Mouse (Mus musculus): ENCODE measurements around the gene Rerg. TPM values are rescaled to one million over a fixed set of nuclear protein-coding genes. Genes with fewer than 3 reads are reported as not detected.

The Rerg gene
- polyA plus RNA-seq, 1 experiment, result not detected

- Histone ChIP-seq H3K27me3 (replicated peaks) (peaks cover 27% of the 10 kb centered on the region), H3K36me3 (replicated peaks; ENCODE audit: low read length) (no peaks in the 10 kb centered on the region), H3K9me3 (no peaks in the 10 kb centered on the region), H3K4me1 (peaks cover 8% of the 10 kb centered on the region), H3K4me3 (replicated peaks) (no peak overlapping the region)
- TF ChIP-seq GATA1 (IDR thresholded peaks at IDR 0.05; ENCODE audit: borderline replicate concordance, low read length), result no peak
- TF ChIP-seq FLI1 (IDR thresholded peaks at IDR 0.05; ENCODE audit: low read length), result no peak
Measured at GRCm38 (mm10) chr6:137166843-137167242, 3.5 kb downstream of the Rerg start.

GRCm38 (mm10) chr6:137163571-137163970 lies 6.7 kb downstream of the Rerg start:
- Histone ChIP-seq H3K4me1 (no peaks in the 10 kb centered on the region), H3K4me3 (replicated peaks) (no peak overlapping the region), H3K9me3 (no peaks in the 10 kb centered on the region), H3K36me3 (replicated peaks; ENCODE audit: low read length) (no peaks in the 10 kb centered on the region), H3K27me3 (replicated peaks) (peaks cover 12% of the 10 kb centered on the region)
- no peak for TF ChIP-seq GATA1 (IDR thresholded peaks at IDR 0.05; ENCODE audit: borderline replicate concordance, low read length)
- TF ChIP-seq FLI1 (IDR thresholded peaks at IDR 0.05; ENCODE audit: low read length), result no peak

- no peaks in the 10 kb centered on the region for H3K4me1 ChIP-seq
- TF ChIP-seq GATA1 (IDR thresholded peaks at IDR 0.05; ENCODE audit: borderline replicate concordance, low read length) (no peak), FLI1 (IDR thresholded peaks at IDR 0.05; ENCODE audit: low read length) (no peak)
- H3K36me3 ChIP-seq (replicated peaks; ENCODE audit: low read length), result no peaks in the 10 kb centered on the region
- no peaks in the 10 kb centered on the region for H3K9me3 ChIP-seq
- no peak overlapping the region for H3K4me3 ChIP-seq (replicated peaks)
- H3K27me3 ChIP-seq (replicated peaks), result peaks cover 7% of the 10 kb centered on the region
Measured at GRCm38 (mm10) chr6:137163061-137163460, 7.2 kb downstream of the Rerg start.

GRCm38 (mm10) chr6:137162481-137162880 lies 7.8 kb downstream of the Rerg start:
- no peaks in the 10 kb centered on the region for H3K36me3 ChIP-seq (replicated peaks; ENCODE audit: low read length)
- no peak for TF ChIP-seq FLI1 (IDR thresholded peaks at IDR 0.05; ENCODE audit: low read length)
- TF ChIP-seq GATA1 (IDR thresholded peaks at IDR 0.05; ENCODE audit: borderline replicate concordance, low read length), result no peak
- no peaks in the 10 kb centered on the region for H3K4me1 ChIP-seq
- H3K4me3 ChIP-seq (replicated peaks), result no peak overlapping the region
- H3K9me3 ChIP-seq, result no peaks in the 10 kb centered on the region
- H3K27me3 ChIP-seq (replicated peaks), result peaks cover 5% of the 10 kb centered on the region

- no peak overlapping the region for H3K4me3 ChIP-seq (replicated peaks)
- H3K27me3 ChIP-seq (replicated peaks), result no peaks in the 10 kb centered on the region
- TF ChIP-seq FLI1 (IDR thresholded peaks at IDR 0.05; ENCODE audit: low read length), result no peak
- TF ChIP-seq GATA1 (IDR thresholded peaks at IDR 0.05; ENCODE audit: borderline replicate concordance, low read length), result no peak
- no peaks in the 10 kb centered on the region for H3K36me3 ChIP-seq (replicated peaks; ENCODE audit: low read length)
- H3K9me3 ChIP-seq, result no peaks in the 10 kb centered on the region
- H3K4me1 ChIP-seq, result no peaks in the 10 kb centered on the region
Measured at GRCm38 (mm10) chr6:137161491-137162088, 8.7 kb downstream of the Rerg start.

GRCm38 (mm10) chr6:137159372-137159926 lies 10.8 kb downstream of the Rerg start:
- Histone ChIP-seq H3K4me3 (replicated peaks) (no peak overlapping the region), H3K9me3 (peaks cover 6% of the 10 kb centered on the region; the same call in 1 of the 2 replicates), H3K4me1 (no peaks in the 10 kb centered on the region), H3K27me3 (replicated peaks) (no peaks in the 10 kb centered on the region), H3K36me3 (replicated peaks; ENCODE audit: low read length) (no peaks in the 10 kb centered on the region)
- TF ChIP-seq FLI1 (IDR thresholded peaks at IDR 0.05; ENCODE audit: low read length), result no peak
- TF ChIP-seq GATA1 (IDR thresholded peaks at IDR 0.05; ENCODE audit: borderline replicate concordance, low read length), result no peak

GRCm38 (mm10) chr6:137156437-137157219 lies 13.7 kb downstream of the Rerg start:
- Histone ChIP-seq H3K36me3 (replicated peaks; ENCODE audit: low read length) (no peaks in the 10 kb centered on the region), H3K4me1 (no peaks in the 10 kb centered on the region), H3K9me3 (peaks cover 6% of the 10 kb centered on the region; the same call in 1 of the 2 replicates), H3K27me3 (replicated peaks) (no peaks in the 10 kb centered on the region), H3K4me3 (replicated peaks) (no peak overlapping the region)
- TF ChIP-seq GATA1 (IDR thresholded peaks at IDR 0.05; ENCODE audit: borderline replicate concordance, low read length) (no peak), FLI1 (IDR thresholded peaks at IDR 0.05; ENCODE audit: low read length) (no peak)

GRCm38 (mm10) chr6:137155196-137156137 lies 14.8 kb downstream of the Rerg start:
- no peaks in the 10 kb centered on the region for H3K27me3 ChIP-seq (replicated peaks)
- no peaks in the 10 kb centered on the region for H3K36me3 ChIP-seq (replicated peaks; ENCODE audit: low read length)
- TF ChIP-seq GATA1 (IDR thresholded peaks at IDR 0.05; ENCODE audit: borderline replicate concordance, low read length), result no peak
- TF ChIP-seq FLI1 (IDR thresholded peaks at IDR 0.05; ENCODE audit: low read length), result no peak
- H3K4me3 ChIP-seq (replicated peaks), result no peak overlapping the region
- H3K4me1 ChIP-seq, result no peaks in the 10 kb centered on the region
- peaks cover 6% of the 10 kb centered on the region; the same call in 1 of the 2 replicates for H3K9me3 ChIP-seq

- no peak overlapping the region for H3K4me3 ChIP-seq (replicated peaks)
- no peaks in the 10 kb centered on the region for H3K4me1 ChIP-seq
- no peaks in the 10 kb centered on the region for H3K27me3 ChIP-seq (replicated peaks)
- TF ChIP-seq FLI1 (IDR thresholded peaks at IDR 0.05; ENCODE audit: low read length) (no peak), GATA1 (IDR thresholded peaks at IDR 0.05; ENCODE audit: borderline replicate concordance, low read length) (no peak)
- peaks cover 6% of the 10 kb centered on the region; the same call in 1 of the 2 replicates for H3K9me3 ChIP-seq
- H3K36me3 ChIP-seq (replicated peaks; ENCODE audit: low read length), result no peaks in the 10 kb centered on the region
Measured at GRCm38 (mm10) chr6:137153021-137153420, 17.3 kb downstream of the Rerg start.

Measured in megakaryocyte, embryonic 14.5 days (primary cell).